Mouse (Mus musculus) hindbrain, embryonic 15.5 days (tissue): ENCODE data around the gene Hmgcs1. TPM values are rescaled to one million over a fixed set of nuclear protein-coding genes. Genes with fewer than 3 reads are reported as not detected.

ENCODE experiments used
- ATAC-seq: fragments of 200-750 bp; cut with Nextera tagmentation; 2 replicates; pipeline ENCODE4 v1.8.0; 2017; ENCODE audit warnings: low read depth, moderate number of reproducible peaks, moderate TSS enrichment; ENCODE audit not compliant: low FRiP score
- H3K27ac ChIP-seq: fragments of 300-500 bp; sonication (generic); replicated peaks from 2 replicates; pipeline ENCODE4 v1.5.1; 2015; ENCODE audit warnings: mild to moderate bottlenecking, inconsistent platforms
- H3K27me3 ChIP-seq: fragments of 300-500 bp; sonication (generic); 2 replicates; pipeline ENCODE4 v1.6.1; 2015; ENCODE audit warnings: control low read depth, inconsistent platforms
- H3K36me3 ChIP-seq: fragments of 300-500 bp; sonication (generic); 2 replicates; pipeline ENCODE4 v1.6.1; 2015; ENCODE audit warnings: control low read depth, inconsistent platforms
- H3K4me1 ChIP-seq: fragments of 300-500 bp; sonication (generic); replicated peaks from 2 replicates; pipeline ENCODE4 v1.6.1; 2015; ENCODE audit warnings: control low read depth, inconsistent platforms
- H3K4me2 ChIP-seq: fragments of 300-500 bp; sonication (generic); 2 replicates; pipeline ENCODE4 v1.6.1; 2015; ENCODE audit warnings: moderate library complexity, mild to moderate bottlenecking, inconsistent platforms
- H3K4me3 ChIP-seq: fragments of 300-500 bp; sonication (generic); 2 replicates; pipeline ENCODE4 v1.5.1; 2015; ENCODE audit warnings: mild to moderate bottlenecking, inconsistent platforms
- H3K9ac ChIP-seq: fragments of 300-500 bp; sonication (generic); 2 replicates; pipeline ENCODE4 v1.6.1; 2015; ENCODE audit warnings: inconsistent platforms
- H3K9me3 ChIP-seq: fragments of 300-500 bp; sonication (generic); 2 replicates; pipeline ENCODE4 v1.6.1; 2016; ENCODE audit warnings: control low read depth, inconsistent platforms
- WGBS: fragments of 180-500 bp; shearing (Covaris S2); methylation state at CpG from one replicate; pipeline ENCODE4 v1.1.7; 2015; 5-methylcytosine and 5-hydroxymethylcytosine counted together
- polyA plus RNA-seq: library from polyadenylated mRNA; unstranded; fragments of >200 nt; fragmentation: Nextera tagmentation; extraction: Ambion mirVana; gene quantifications from 2 replicates; pipeline ENCODE4 v1.2.1, GENCODE M21; 2015

The Hmgcs1 gene
- polyA plus RNA-seq, 1 experiment from 2014 or later, result 514 TPM

DNA sequence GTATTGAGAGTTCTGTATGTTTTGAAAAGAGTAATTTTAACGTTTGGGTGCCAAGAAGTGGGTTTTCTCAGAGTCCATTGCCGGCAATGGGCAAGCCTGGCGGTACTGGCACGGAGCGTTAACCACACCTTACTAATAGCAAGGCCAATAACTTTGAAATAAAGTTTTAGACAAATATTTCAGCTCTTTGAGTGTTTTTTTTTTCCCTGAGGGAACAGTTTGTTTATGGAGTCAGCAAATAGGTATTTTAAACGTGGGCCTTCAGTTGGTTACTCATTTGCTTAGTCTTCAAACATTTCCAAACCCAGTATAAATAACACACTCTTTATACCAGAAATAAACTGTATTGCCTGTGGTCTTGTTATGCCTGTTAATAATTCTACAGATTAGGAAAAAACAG lies 17.7 kb downstream of the Hmgcs1 start:
- H3K27me3 ChIP-seq, result no peaks in the 10 kb centered on the region
- no peak overlapping the region for H3K4me3 ChIP-seq
- WGBS, result 90% methylated on average over 6 of the region's 6 CpGs
- peaks cover 79% of the 10 kb centered on the region for H3K36me3 ChIP-seq
- H3K4me2 ChIP-seq, result no peak overlapping the region
- no peak for ATAC-seq
- H3K4me1 ChIP-seq, result no peaks in the 10 kb centered on the region
- H3K9ac ChIP-seq, result no peak overlapping the region
- no peak overlapping the region for H3K27ac ChIP-seq
- no peaks in the 10 kb centered on the region for H3K9me3 ChIP-seq

- no peak for ATAC-seq
- Histone ChIP-seq H3K9ac (no peak overlapping the region), H3K4me2 (no peak overlapping the region), H3K27me3 (no peaks in the 10 kb centered on the region), H3K27ac (no peak overlapping the region), H3K36me3 (peaks cover 70% of the 10 kb centered on the region), H3K4me1 (no peaks in the 10 kb centered on the region), H3K4me3 (no peak overlapping the region), H3K9me3 (no peaks in the 10 kb centered on the region)
- WGBS, result 87% methylated on average over 5 of the region's 5 CpGs
Measured at GRCm38 (mm10) chr13:119708941-119709340, 18.8 kb downstream of the Hmgcs1 start.

- Histone ChIP-seq H3K4me1 (no peaks in the 10 kb centered on the region), H3K4me3 (no peak overlapping the region), H3K27me3 (no peaks in the 10 kb centered on the region), H3K4me2 (no peak overlapping the region), H3K36me3 (peaks cover 64% of the 10 kb centered on the region), H3K27ac (no peak overlapping the region), H3K9me3 (no peaks in the 10 kb centered on the region), H3K9ac (no peak overlapping the region)
- ATAC-seq, result no peak; the same call in 1 of the 2 replicates
- WGBS, result 86% methylated on average over 8 of the region's 8 CpGs
Measured at GRCm38 (mm10) chr13:119709388-119710267, 19.4 kb downstream of the Hmgcs1 start.

DNA sequence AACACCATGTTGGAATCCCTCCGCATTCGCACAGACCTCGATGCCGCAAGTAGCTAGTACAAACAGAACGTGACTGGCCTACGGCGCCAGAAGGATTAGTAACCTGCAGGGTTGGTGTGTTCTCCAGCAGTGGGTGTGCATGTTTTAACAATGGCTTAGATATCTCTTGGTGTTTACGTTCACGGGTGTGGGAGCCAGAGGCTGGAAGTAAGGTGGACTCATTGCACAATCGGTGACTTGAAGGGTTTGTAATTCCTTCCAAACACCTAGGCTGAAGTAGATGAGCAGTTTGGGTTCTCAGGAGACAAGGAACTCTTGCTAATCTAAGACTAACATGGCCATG lies 20.1 kb downstream of the Hmgcs1 start:
- Histone ChIP-seq H3K36me3 (peaks cover 58% of the 10 kb centered on the region), H3K27ac (no peak overlapping the region), H3K4me2 (no peak overlapping the region), H3K9me3 (no peaks in the 10 kb centered on the region), H3K4me1 (no peaks in the 10 kb centered on the region), H3K4me3 (no peak overlapping the region), H3K27me3 (no peaks in the 10 kb centered on the region), H3K9ac (no peak overlapping the region)
- ATAC-seq, result no peak
- WGBS, result 83% methylated on average over 10 of the region's 10 CpGs

DNA sequence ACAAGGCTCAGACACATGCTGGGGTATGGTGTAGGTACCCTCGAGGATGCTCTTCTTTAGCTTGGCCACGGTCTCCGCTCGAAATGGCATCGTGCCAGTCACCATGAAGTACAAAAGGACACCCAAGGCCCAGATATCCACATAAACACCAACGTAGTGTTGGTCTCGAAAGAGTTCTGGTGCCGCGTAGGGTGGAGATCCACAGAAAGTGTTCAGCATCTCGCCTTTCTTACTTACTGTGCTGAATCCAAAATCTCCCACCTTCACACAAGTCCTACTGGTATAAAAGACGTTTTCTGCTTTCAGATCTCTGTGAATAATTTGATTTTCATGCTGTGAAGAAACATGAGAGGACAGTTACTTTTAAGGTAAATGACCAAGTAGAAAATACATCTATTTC lies 22.3 kb downstream of the Hmgcs1 start:
- 88% methylated on average over 11 of the region's 11 CpGs for WGBS
- no peaks in the 10 kb centered on the region for H3K4me1 ChIP-seq
- H3K36me3 ChIP-seq, result peaks cover 40% of the 10 kb centered on the region
- no peak for ATAC-seq
- H3K27ac ChIP-seq, result no peak overlapping the region
- H3K4me3 ChIP-seq, result no peak overlapping the region
- no peaks in the 10 kb centered on the region for H3K9me3 ChIP-seq
- no peak overlapping the region for H3K9ac ChIP-seq
- no peaks in the 10 kb centered on the region for H3K27me3 ChIP-seq
- H3K4me2 ChIP-seq, result no peak overlapping the region

- no peak overlapping the region for H3K4me3 ChIP-seq
- WGBS, result 68% methylated on average over 8 of the region's 8 CpGs
- H3K27me3 ChIP-seq, result no peaks in the 10 kb centered on the region
- H3K36me3 ChIP-seq, result peaks cover 37% of the 10 kb centered on the region
- no peak overlapping the region for H3K4me2 ChIP-seq
- H3K4me1 ChIP-seq, result no peaks in the 10 kb centered on the region
- ATAC-seq, result 0 out of 2 replicates have a peak, but pooled peaks have one; percentile 6
- no peaks in the 10 kb centered on the region for H3K9me3 ChIP-seq
- H3K27ac ChIP-seq, result no peak overlapping the region
- no peak overlapping the region for H3K9ac ChIP-seq
Measured at GRCm38 (mm10) chr13:119713107-119713787, 23.1 kb downstream of the Hmgcs1 start.

DNA sequence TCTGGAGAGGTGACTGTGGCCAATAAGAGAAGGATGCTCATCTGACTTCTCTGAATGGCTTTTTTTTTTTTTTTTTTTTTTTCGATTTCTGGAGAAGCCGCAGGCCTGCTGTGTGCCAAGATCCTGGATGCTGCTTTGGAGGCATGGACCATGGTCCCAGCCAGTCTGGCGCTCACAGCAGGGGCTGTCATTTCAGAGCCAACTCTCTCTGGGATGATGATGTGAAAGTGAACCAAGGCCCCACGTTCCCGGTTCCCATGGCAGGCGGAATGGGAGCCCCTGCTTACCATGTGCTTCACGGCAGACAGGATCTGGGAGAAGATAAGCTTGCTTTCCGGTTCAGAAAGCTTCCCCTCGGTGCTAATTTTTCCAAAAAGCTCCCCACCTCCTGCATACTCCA lies 23.6 kb downstream of the Hmgcs1 start:
- no peak overlapping the region for H3K4me2 ChIP-seq

DNA sequence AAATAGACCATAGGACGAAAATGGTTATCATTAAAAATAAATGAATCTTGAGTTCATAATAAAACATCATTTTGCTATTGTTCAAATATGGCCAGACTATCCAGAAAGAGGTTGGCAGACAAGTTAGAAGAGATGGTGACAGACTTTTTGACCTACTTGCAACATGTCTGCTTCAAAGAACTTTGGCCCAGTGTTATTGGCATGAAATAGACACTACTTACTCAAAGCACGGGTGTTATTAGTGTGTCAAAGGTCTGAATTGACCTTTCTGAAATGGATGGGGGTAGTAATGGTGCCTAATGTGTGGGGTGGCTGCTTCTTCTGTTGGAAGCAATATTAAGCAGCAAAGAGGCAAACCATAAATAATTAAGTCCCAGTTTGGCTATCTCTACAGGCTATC lies 25.9 kb downstream of the Hmgcs1 start:
- WGBS, result 90% methylated on average over 2 of the region's 2 CpGs
- H3K4me2 ChIP-seq, result no peak overlapping the region

More for the DNA sequence above, 23.6 kb downstream of the Hmgcs1 start:
- 56% methylated on average over 9 of the region's 9 CpGs for WGBS
- no peak overlapping the region for H3K27ac ChIP-seq
- H3K9ac ChIP-seq, result no peak overlapping the region
- H3K4me3 ChIP-seq, result no peak overlapping the region
- H3K36me3 ChIP-seq, result peaks cover 32% of the 10 kb centered on the region
- no peaks in the 10 kb centered on the region for H3K27me3 ChIP-seq
- no peaks in the 10 kb centered on the region for H3K4me1 ChIP-seq
- no peaks in the 10 kb centered on the region for H3K9me3 ChIP-seq
- ATAC-seq, result 0 out of 2 replicates have a peak, but pooled peaks have one; percentile 2

GRCm38 (mm10) chr13:119722447-119722846 lies 32.3 kb downstream of the Hmgcs1 start:
- no peaks in the 10 kb centered on the region for H3K36me3 ChIP-seq
- no peak overlapping the region for H3K9ac ChIP-seq
- H3K27ac ChIP-seq, result no peak overlapping the region
- ATAC-seq, result no peak
- H3K27me3 ChIP-seq, result no peaks in the 10 kb centered on the region
- no peaks in the 10 kb centered on the region for H3K4me1 ChIP-seq
- no peaks in the 10 kb centered on the region for H3K9me3 ChIP-seq
- 87% methylated on average over 3 of the region's 3 CpGs for WGBS
- H3K4me2 ChIP-seq, result no peak overlapping the region
- H3K4me3 ChIP-seq, result no peak overlapping the region

More for the DNA sequence above, 25.9 kb downstream of the Hmgcs1 start:
- H3K9me3 ChIP-seq, result no peaks in the 10 kb centered on the region
- no peak overlapping the region for H3K27ac ChIP-seq
- H3K36me3 ChIP-seq, result peaks cover 12% of the 10 kb centered on the region
- ATAC-seq, result no peak
- no peak overlapping the region for H3K9ac ChIP-seq
- H3K27me3 ChIP-seq, result no peaks in the 10 kb centered on the region
- no peak overlapping the region for H3K4me3 ChIP-seq
- H3K4me1 ChIP-seq, result no peaks in the 10 kb centered on the region

- H3K27ac ChIP-seq, result no peak overlapping the region
- no peak overlapping the region for H3K4me2 ChIP-seq
- no peaks in the 10 kb centered on the region for H3K27me3 ChIP-seq
- no peak overlapping the region for H3K4me3 ChIP-seq
- H3K36me3 ChIP-seq, result no peaks in the 10 kb centered on the region
- no peaks in the 10 kb centered on the region for H3K9me3 ChIP-seq
- H3K4me1 ChIP-seq, result no peaks in the 10 kb centered on the region
- WGBS, result 95% methylated on average over 5 of the region's 5 CpGs
- no peak for ATAC-seq
- H3K9ac ChIP-seq, result no peak overlapping the region
Measured at GRCm38 (mm10) chr13:119723368-119723767, 33.2 kb downstream of the Hmgcs1 start.

GRCm38 (mm10) chr13:119724541-119724940 lies 34.4 kb downstream of the Hmgcs1 start:
- H3K9me3 ChIP-seq, result no peaks in the 10 kb centered on the region
- H3K27me3 ChIP-seq, result no peaks in the 10 kb centered on the region
- H3K36me3 ChIP-seq, result no peaks in the 10 kb centered on the region
- no peak overlapping the region for H3K4me3 ChIP-seq
- no peak overlapping the region for H3K4me2 ChIP-seq
- no peak for ATAC-seq
- no peak overlapping the region for H3K27ac ChIP-seq
- no peaks in the 10 kb centered on the region for H3K4me1 ChIP-seq
- H3K9ac ChIP-seq, result no peak overlapping the region
- whole genome bisulfite sequencing, result 88% methylated on average over 7 of the region's 7 CpGs

GRCm38 (mm10) chr13:119727608-119728387 lies 37.6 kb downstream of the Hmgcs1 start:
- H3K4me1 ChIP-seq, result no peaks in the 10 kb centered on the region
- 70% methylated on average over 26 of the region's 26 CpGs for WGBS
- ATAC-seq, result 0 out of 2 replicates have a peak, but pooled peaks have one; percentile 36

More at GRCm38 (mm10) chr13:119727608-119728387, 37.6 kb downstream of the Hmgcs1 start:
- Histone ChIP-seq H3K27ac (no peak overlapping the region), H3K4me2 (no peak overlapping the region), H3K9ac (no peak overlapping the region), H3K4me3 (no peak overlapping the region), H3K27me3 (no peaks in the 10 kb centered on the region), H3K9me3 (no peaks in the 10 kb centered on the region), H3K36me3 (no peaks in the 10 kb centered on the region)
